Mouse (Mus musculus) T-helper 17 cell (primary cell): ENCODE measurements at regions not wholly inside any gene's neighbourhood (a gene's known extent, or its start where the extent isn't known, plus 50 kb on each side); places are given as distances from the start of the nearest gene placed in this dataset.

Source experiments
- in situ Hi-C, 2 experiments: fragments of 300-600 bp; cut with MboI, MseI; formaldehyde crosslinking; loops; 1 replicate in 1 of 2; 2 replicates in 1 of 2; pipeline ENCODE4 v1.15.1; 2025; ENCODE audit warnings: high pct_unique_total_duplicates in 2 of 2

GRCm38 (mm10) chr8:44838431-44838830, 96.8 kb upstream of the Fat1 start:
- in situ Hi-C loops, result loop anchor here in 1 of 2 experiments (10.0 kb wide), 1 partner anchor 396 kb away; no protein-coding TSS in a partner anchor

- in situ Hi-C loops, result loop anchor here in 1 of 2 experiments (10.0 kb wide), 1 partner anchor 395 kb away; no protein-coding TSS in a partner anchor
These were observed 95.6 kb upstream of the Fat1 start for GRCm38 (mm10) chr8:44839504-44840209.

- in situ Hi-C loops, result no loop called here
These were observed 94.6 kb upstream of the Fat1 start for GRCm38 (mm10) chr8:44840646-44841045.

GRCm38 (mm10) chr8:44844362-44844761, 90.9 kb upstream of the Fat1 start:
- in situ Hi-C loops, result no loop called here

- in situ Hi-C loops, result no loop called here
These were observed 83.0 kb upstream of the Fat1 start for GRCm38 (mm10) chr8:44852223-44852622.

DNA sequence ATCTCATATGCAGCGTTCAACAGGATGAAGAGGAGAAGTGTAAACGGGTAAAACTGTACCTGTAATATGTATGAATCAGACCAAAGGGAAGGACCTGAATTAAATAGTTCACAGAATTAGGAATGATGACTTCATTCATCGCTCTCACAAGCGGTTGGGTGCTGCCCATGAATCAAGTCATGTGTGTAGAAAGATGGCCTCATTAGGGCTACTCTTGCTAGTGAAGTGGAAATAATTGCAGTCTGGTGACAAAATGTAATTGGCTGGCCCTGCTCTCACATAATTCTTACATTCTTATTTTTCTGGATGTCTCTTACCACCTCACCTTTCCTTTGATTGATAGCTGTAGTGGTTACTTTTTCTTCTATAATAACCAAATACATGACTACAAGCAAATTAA, 80.1 kb upstream of the Fat1 start:
- in situ Hi-C loops, result no loop called here

GRCm38 (mm10) chr8:44867202-44867601, 68.0 kb upstream of the Fat1 start:
- in situ Hi-C loops, result no loop called here

DNA sequence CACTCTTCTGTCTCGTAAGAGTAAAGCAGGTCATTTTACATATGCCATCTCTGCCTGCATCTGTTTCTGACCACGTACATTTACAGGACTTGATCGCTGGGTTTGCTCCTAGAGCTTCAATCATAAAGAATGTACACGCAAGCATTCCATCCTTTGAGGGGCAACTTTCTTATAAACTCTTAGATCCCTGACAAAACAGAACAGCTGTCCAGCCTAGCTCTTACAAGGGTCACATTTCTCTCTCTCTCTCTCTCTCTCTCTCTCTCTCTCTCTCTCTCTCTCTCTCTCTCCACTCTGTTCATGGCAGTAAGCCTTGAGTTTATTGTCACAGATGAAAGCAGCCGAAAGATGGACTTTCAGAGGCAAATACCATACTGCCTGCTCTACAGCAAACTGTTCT, 67.6 kb upstream of the Fat1 start:
- in situ Hi-C loops, result no loop called here

- in situ Hi-C loops, result no loop called here
These were observed 58.2 kb upstream of the Fat1 start for GRCm38 (mm10) chr8:44877066-44877465.

DNA sequence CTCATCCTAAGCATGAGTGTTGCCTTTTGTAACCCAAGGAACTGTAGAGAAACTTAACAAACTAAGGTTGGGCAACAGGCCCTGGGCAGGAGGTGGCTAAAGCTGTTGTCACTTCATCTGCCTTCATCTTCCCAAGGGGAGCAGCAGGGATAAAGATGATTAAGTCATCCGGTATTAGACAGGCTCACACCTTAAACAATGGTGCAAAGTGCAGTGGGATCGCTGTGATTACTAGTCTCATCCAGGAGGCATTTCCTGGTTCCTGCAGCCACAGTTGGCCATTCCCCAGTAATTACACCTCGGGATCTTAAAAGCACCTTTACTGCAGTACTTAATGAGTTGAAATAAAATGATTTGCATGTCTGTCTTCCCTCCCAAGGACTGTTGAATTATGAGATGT, 57.0 kb upstream of the Fat1 start:
- in situ Hi-C loops, result no loop called here

GRCm38 (mm10) chr8:44879186-44879585, 56.1 kb upstream of the Fat1 start:
- in situ Hi-C loops, result no loop called here

GRCm38 (mm10) chr8:44884399-44885006, 50.7 kb upstream of the Fat1 start:
- in situ Hi-C loops, result no loop called here
